Mouse (Mus musculus): Measurements from ENCODE around the gene Dlst.

The Dlst gene

GRCm38 (mm10) chr12:85153011-85153410 lies 42.4 kb downstream of the Dlst start:
- DNase-seq: no peak

- DNase-seq: no peak
Observed at GRCm38 (mm10) chr12:85156324-85156723, 45.7 kb downstream of the Dlst start.

GRCm38 (mm10) chr12:85157797-85158460 lies 47.3 kb downstream of the Dlst start:
- DNase-seq: no peak

- DNase-seq: no peak
Observed at GRCm38 (mm10) chr12:85158801-85159200, 48.2 kb downstream of the Dlst start.

GRCm38 (mm10) chr12:85159592-85159991 lies 49.0 kb downstream of the Dlst start:
- DNase-seq: no peak

- DNase-seq: no peak
Observed at GRCm38 (mm10) chr12:85164996-85165395, 54.4 kb downstream of the Dlst start.

- no peak for DNase-seq
Observed at GRCm38 (mm10) chr12:85166631-85167030, 56.0 kb downstream of the Dlst start.

GRCm38 (mm10) chr12:85169117-85169858 lies 58.7 kb downstream of the Dlst start:
- DNase-seq: peak; percentile 85 to 90

GRCm38 (mm10) chr12:85169877-85170276 lies 59.2 kb downstream of the Dlst start:
- DNase-seq: no peak

GRCm38 (mm10) chr12:85170284-85170947 lies 59.8 kb downstream of the Dlst start:
- DNase-seq: no peak

GRCm38 (mm10) chr12:85170948-85171307 lies 60.3 kb downstream of the Dlst start:
- no peak for DNase-seq

- DNase-seq: peak in 1 of 2 experiments; percentile 61
Observed at GRCm38 (mm10) chr12:85174016-85174415, 63.4 kb downstream of the Dlst start.

- DNase-seq: peak in 1 of 2 experiments; percentile 59
Observed at GRCm38 (mm10) chr12:85175087-85175675, 64.5 kb downstream of the Dlst start.

GRCm38 (mm10) chr12:85175926-85176845 lies 65.6 kb downstream of the Dlst start:
- peak; percentile 44 to 77 for DNase-seq

- peak; percentile 64 to 67 for DNase-seq
Observed at GRCm38 (mm10) chr12:85176846-85177523, 66.4 kb downstream of the Dlst start.

- DNase-seq: no peak
Observed at GRCm38 (mm10) chr12:85177740-85178239, 67.2 kb downstream of the Dlst start, which contains the start of gene Pgf. Gene Pgf (minus strand): TSS chr12:85177790.

- DNase-seq: no peak
Observed at GRCm38 (mm10) chr12:85178294-85178693, 67.7 kb downstream of the Dlst start.

GRCm38 (mm10) chr12:85181475-85182344 lies 71.1 kb downstream of the Dlst start:
- DNase-seq: no peak

GRCm38 (mm10) chr12:85182345-85182643 lies 71.7 kb downstream of the Dlst start:
- no peak for DNase-seq

- DNase-seq: no peak
Observed at GRCm38 (mm10) chr12:85182898-85183297, 72.3 kb downstream of the Dlst start.

- peak; percentile 56 to 85 for DNase-seq
Observed at GRCm38 (mm10) chr12:85184118-85184517, 73.5 kb downstream of the Dlst start.
